Mouse (Mus musculus): ENCODE results near the gene Pde6h.

Pde6h gene

GRCm38 (mm10) chr6:136983201-136983600 is 59.6 kb downstream of the Pde6h start:
- no peak for DNase-seq (ENCODE audit: low read depth)

GRCm38 (mm10) chr6:136986019-136986418 is 62.4 kb downstream of the Pde6h start:
- no peak for DNase-seq (ENCODE audit: low read depth)

- no peak for DNase-seq (ENCODE audit: low read depth)
These were observed 63.1 kb downstream of the Pde6h start for GRCm38 (mm10) chr6:136986718-136987117.

GRCm38 (mm10) chr6:136988536-136989060 is 65.0 kb downstream of the Pde6h start:
- no peak for DNase-seq (ENCODE audit: low read depth)

- DNase-seq (ENCODE audit: low read depth) = peak; percentile 24
These were observed 66.3 kb downstream of the Pde6h start for GRCm38 (mm10) chr6:136989824-136990497.

GRCm38 (mm10) chr6:136990557-136990956 is 66.9 kb downstream of the Pde6h start:
- DNase-seq (ENCODE audit: low read depth) = no peak

- no peak for DNase-seq (ENCODE audit: low read depth)
These were observed 69.9 kb downstream of the Pde6h start for GRCm38 (mm10) chr6:136993574-136993973.

- no peak for DNase-seq (ENCODE audit: low read depth)
These were observed 71.9 kb downstream of the Pde6h start for GRCm38 (mm10) chr6:136995533-136995932.

GRCm38 (mm10) chr6:136996336-136996735 is 72.7 kb downstream of the Pde6h start:
- no peak for DNase-seq (ENCODE audit: low read depth)

GRCm38 (mm10) chr6:136998181-136998580 is 74.5 kb downstream of the Pde6h start:
- DNase-seq (ENCODE audit: low read depth) = no peak

GRCm38 (mm10) chr6:136999009-136999408 is 75.4 kb downstream of the Pde6h start:
- DNase-seq (ENCODE audit: low read depth) = no peak

GRCm38 (mm10) chr6:136999707-137000446 is 76.2 kb downstream of the Pde6h start:
- no peak for DNase-seq (ENCODE audit: low read depth)

- no peak for DNase-seq (ENCODE audit: low read depth)
These were observed 77.1 kb downstream of the Pde6h start for GRCm38 (mm10) chr6:137000706-137001105.

- DNase-seq (ENCODE audit: low read depth) = no peak
These were observed 77.9 kb downstream of the Pde6h start for GRCm38 (mm10) chr6:137001267-137002168.

- no peak for DNase-seq (ENCODE audit: low read depth)
These were observed 78.5 kb downstream of the Pde6h start for GRCm38 (mm10) chr6:137002169-137002514.

- no peak for DNase-seq (ENCODE audit: low read depth)
These were observed 80.7 kb downstream of the Pde6h start for GRCm38 (mm10) chr6:137004359-137004758.

- no peak for DNase-seq (ENCODE audit: low read depth)
These were observed 87.6 kb downstream of the Pde6h start for GRCm38 (mm10) chr6:137011187-137011586.

GRCm38 (mm10) chr6:137014346-137014745 is 90.7 kb downstream of the Pde6h start:
- no peak for DNase-seq (ENCODE audit: low read depth)

GRCm38 (mm10) chr6:137017216-137017973 is 93.8 kb downstream of the Pde6h start:
- no peak for DNase-seq (ENCODE audit: low read depth)
